Mouse (Mus musculus): ENCODE results near the gene Siglecf. TPM values are rescaled to one million over a fixed set of nuclear protein-coding genes. Genes with fewer than 3 reads are reported as not detected.

The Siglecf gene
- polyA plus RNA-seq, 1 experiment from 2014 or later: not detected

DNA sequence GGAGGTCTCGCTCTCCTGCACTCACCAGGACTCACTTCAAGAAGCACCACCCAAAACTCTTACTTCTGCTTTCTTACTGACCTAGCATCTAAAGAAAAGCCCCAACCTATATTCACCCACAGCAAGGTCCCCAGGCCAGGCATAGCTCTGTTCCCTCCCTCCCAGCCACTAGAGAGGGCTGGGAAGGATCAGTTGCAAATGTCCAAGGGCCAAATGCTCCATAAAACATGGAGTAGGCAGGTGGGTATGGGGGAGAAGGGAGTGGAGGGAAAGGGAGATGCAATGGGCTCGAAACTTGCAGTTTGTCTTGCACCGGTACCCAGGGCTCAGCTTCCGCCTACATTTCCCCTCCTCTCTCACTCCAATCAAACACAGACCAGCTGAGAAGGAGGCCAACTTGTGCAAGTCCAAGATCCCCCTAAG lies 57.0 kb downstream of the Siglecf start, which contains the start of gene Siglecg:
Siglecg (plus strand) TSS at position 74 of the 423 bp plus-strand sequence.
- Histone ChIP-seq H3K9ac (ENCODE audit: low read length) (no peak within 1 kb of the TSS), H3K27ac (ENCODE audit: low read depth, low read length) (no peak within 1 kb of the TSS), H3K4me3 (ENCODE audit: low read depth, low read length) (no peak within 1 kb of the TSS), H3K4me2 (ENCODE audit: low read length) (no peak within 1 kb of the TSS), H3K9me3 (replicated peaks; ENCODE audit: control insufficient read depth, low read length) (no peaks in the 10 kb centered on the region), H3K36me3 (ENCODE audit: control insufficient read depth, insufficient read depth, low read length) (no peaks in the 10 kb centered on the region), H3K4me1 (ENCODE audit: control insufficient read depth, insufficient read depth, low read length) (no peaks in the 10 kb centered on the region), H3K27me3 (replicated peaks; ENCODE audit: control insufficient read depth, insufficient read depth, low read length) (no peaks in the 10 kb centered on the region)
- ATAC-seq (no peak), DNase-seq (ENCODE audit: low spot score) (no peak)
- WGBS: 89% methylated on average over 4 of the region's 4 CpGs

DNA sequence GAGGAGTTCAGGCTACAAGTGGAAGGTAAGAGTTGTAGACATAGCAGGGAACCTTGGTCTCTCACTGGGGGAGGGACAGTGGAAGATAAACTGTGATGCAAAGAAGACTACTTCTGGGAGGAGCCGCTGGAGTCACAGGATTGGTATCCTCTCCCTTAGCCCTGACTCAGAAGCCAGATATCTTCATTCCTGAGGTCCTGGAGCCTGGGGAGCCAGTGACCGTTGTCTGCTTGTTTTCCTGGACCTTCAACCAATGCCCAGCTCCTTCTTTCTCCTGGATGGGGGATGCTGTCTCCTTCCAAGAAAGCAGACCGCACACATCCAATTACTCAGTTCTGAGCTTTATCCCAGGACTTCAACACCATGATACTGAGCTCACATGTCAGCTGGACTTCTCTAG lies 57.9 kb downstream of the Siglecf start:
- Histone ChIP-seq H3K9ac (ENCODE audit: low read length) (no peak overlapping the region), H3K4me2 (ENCODE audit: low read length) (no peak overlapping the region), H3K27me3 (replicated peaks; ENCODE audit: control insufficient read depth, insufficient read depth, low read length) (no peaks in the 10 kb centered on the region), H3K36me3 (ENCODE audit: control insufficient read depth, insufficient read depth, low read length) (no peaks in the 10 kb centered on the region), H3K27ac (ENCODE audit: low read depth, low read length) (no peak overlapping the region), H3K4me3 (ENCODE audit: low read depth, low read length) (no peak overlapping the region), H3K9me3 (replicated peaks; ENCODE audit: control insufficient read depth, low read length) (no peaks in the 10 kb centered on the region), H3K4me1 (ENCODE audit: control insufficient read depth, insufficient read depth, low read length) (no peaks in the 10 kb centered on the region)
- WGBS: 77% methylated on average over 3 of the region's 3 CpGs
- ATAC-seq: no peak
- DNase-seq (ENCODE audit: low spot score): no peak

Other genes with a start within 250 kb of the Siglecf start
- not detected in 2 replicates for gene Zfp936, start 237.1 kb upstream of the Siglecf start, polyA plus RNA-seq (2014; fragmentation: Nextera tagmentation; extraction: Ambion mirVana)
- gene Zfp715, start 38.0 kb upstream of the Siglecf start, polyA plus RNA-seq (2014; fragmentation: Nextera tagmentation; extraction: Ambion mirVana): 22.3 and 24.6 TPM in 2 replicates
- gene Siglecg, start 56.9 kb downstream of the Siglecf start, polyA plus RNA-seq (2014; fragmentation: Nextera tagmentation; extraction: Ambion mirVana): 0.09 TPM in 1 of 2 replicates, not detected in the other
- gene Lim2, start 76.3 kb downstream of the Siglecf start, polyA plus RNA-seq (2014; fragmentation: Nextera tagmentation; extraction: Ambion mirVana): not detected in 2 replicates
- not detected in 2 replicates for gene Nkg7, start 85.7 kb downstream of the Siglecf start, polyA plus RNA-seq (2014; fragmentation: Nextera tagmentation; extraction: Ambion mirVana)
- gene Cldnd2, start 89.4 kb downstream of the Siglecf start, polyA plus RNA-seq (2014; fragmentation: Nextera tagmentation; extraction: Ambion mirVana): not detected in 2 replicates
- 156 and 182 TPM in 2 replicates for gene Etfb, start 92.7 kb downstream of the Siglecf start, polyA plus RNA-seq (2014; fragmentation: Nextera tagmentation; extraction: Ambion mirVana)
- gene Gm45233, start 92.8 kb downstream of the Siglecf start, polyA plus RNA-seq (2014; fragmentation: Nextera tagmentation; extraction: Ambion mirVana): not detected in 2 replicates
- 3.2 and 6.5 TPM in 2 replicates for gene Vsig10l, start 111.8 kb downstream of the Siglecf start, polyA plus RNA-seq (2014; fragmentation: Nextera tagmentation; extraction: Ambion mirVana)
- gene Iglon5, start 138.7 kb downstream of the Siglecf start, polyA plus RNA-seq (2014; fragmentation: Nextera tagmentation; extraction: Ambion mirVana): 4.6 and 5.1 TPM in 2 replicates
- gene 4931406B18Rik, start 154.6 kb downstream of the Siglecf start, polyA plus RNA-seq (2014; fragmentation: Nextera tagmentation; extraction: Ambion mirVana): not detected in 2 replicates
- 0.61 and 1.2 TPM in 2 replicates for gene Cd33, start 193.1 kb downstream of the Siglecf start, polyA plus RNA-seq (2014; fragmentation: Nextera tagmentation; extraction: Ambion mirVana)
- gene Zfp658, start 210.9 kb downstream of the Siglecf start, polyA plus RNA-seq (2014; fragmentation: Nextera tagmentation; extraction: Ambion mirVana): 7.6 and 9.0 TPM in 2 replicates
- 18.8 and 21.5 TPM in 2 replicates for gene Zfp719, start 228.3 kb downstream of the Siglecf start, polyA plus RNA-seq (2014; fragmentation: Nextera tagmentation; extraction: Ambion mirVana)

Data from forebrain, embryonic 14.5 days (tissue).